Mouse (Mus musculus) bone marrow, adult 2 months (tissue): ENCODE measurements at regions not wholly inside any gene's neighbourhood (a gene's known extent, or its start where the extent isn't known, plus 50 kb on each side); places are given as distances from the start of the nearest gene placed in this dataset.

Experiments used
- H3K27ac ChIP-seq: fragments of 200-500 bp; 2 replicates; pipeline ENCODE4 v1.5.1; 2012; ENCODE audit warnings: low read depth, mild to moderate bottlenecking, control low read depth, inconsistent platforms, low read length; ENCODE audit not compliant: control insufficient read depth, poor library complexity, insufficient read depth
- H3K4me1 ChIP-seq: fragments of 200-500 bp; 2 replicates; pipeline ENCODE4 v1.6.1; 2011; ENCODE audit warnings: low read length; ENCODE audit not compliant: control insufficient read depth, insufficient read depth
- H3K4me3 ChIP-seq: fragments of 200-500 bp; replicated peaks from 2 replicates; pipeline ENCODE3; 2011; ENCODE audit warnings: mild to moderate bottlenecking, low read depth, low read length, control low read depth; ENCODE audit not compliant: control insufficient read depth
- CTCF ChIP-seq: fragments of 200-500 bp; IDR thresholded peaks from 2 replicates; pipeline ENCODE4 v1.5.1; 2011; ENCODE audit warnings: low read length, control low read depth; ENCODE audit not compliant: control insufficient read depth, insufficient read depth
- POLR2A ChIP-seq: fragments of 200-500 bp; IDR thresholded peaks from 2 replicates; pipeline ENCODE4 v1.6.1; 2011; ENCODE audit warnings: low read depth, mild to moderate bottlenecking, control low read depth, low read length, borderline replicate concordance; ENCODE audit not compliant: control insufficient read depth
- WGBS: fragments of 180-500 bp; shearing (Covaris S2); methylation state at CpG from one replicate; pipeline ENCODE4 v1.1.7; 2018; 5-methylcytosine and 5-hydroxymethylcytosine counted together

DNA sequence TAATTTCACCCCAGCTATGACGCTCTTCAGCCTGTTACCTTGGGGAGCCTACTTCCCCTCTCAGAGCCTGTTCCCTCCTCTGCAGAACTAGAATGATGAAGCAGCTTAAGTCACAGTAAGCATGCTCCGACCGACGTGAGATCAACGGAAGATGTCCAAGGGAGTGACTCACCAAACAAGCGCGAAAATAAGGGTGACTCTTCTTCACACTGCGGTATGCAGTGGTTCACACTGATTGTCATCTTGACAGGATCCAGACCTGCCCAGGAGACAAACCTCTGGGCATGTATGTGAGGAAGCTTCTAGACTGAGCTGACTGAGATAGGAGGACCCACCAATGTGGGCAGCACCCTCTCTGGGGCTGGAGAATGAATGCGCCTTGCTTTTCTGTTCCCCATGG is 116.3 kb upstream of the Tpm1 start:
- TF ChIP-seq CTCF = no peak
- no peak for TF ChIP-seq POLR2A
- Histone ChIP-seq H3K27ac (no peak overlapping the region), H3K4me3 (no peak overlapping the region), H3K4me1 (no peaks in the 10 kb centered on the region)
- WGBS = 82% methylated on average over 9 of the region's 9 CpGs

DNA sequence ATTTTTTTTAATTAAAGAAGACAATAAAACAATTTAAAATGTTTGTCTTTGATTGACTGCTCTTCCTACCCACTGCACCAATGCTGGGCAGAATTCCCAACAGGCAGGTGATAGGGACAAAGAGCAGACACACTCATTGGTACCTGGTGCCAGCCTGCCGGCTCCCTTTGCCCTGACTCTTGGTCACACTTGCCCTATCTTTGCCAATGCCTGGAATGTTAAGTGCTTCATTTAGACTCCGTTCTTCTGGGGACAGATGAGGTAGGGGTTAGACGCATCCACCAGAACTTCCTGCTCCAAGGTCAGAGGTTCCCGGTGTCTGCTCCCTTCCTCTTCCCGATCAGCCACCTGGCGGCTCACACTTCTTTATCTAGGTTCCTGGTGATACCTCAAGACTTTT is 114.5 kb upstream of the Tpm1 start:
- Histone ChIP-seq H3K4me3 (no peak overlapping the region), H3K27ac (no peak overlapping the region)

DNA sequence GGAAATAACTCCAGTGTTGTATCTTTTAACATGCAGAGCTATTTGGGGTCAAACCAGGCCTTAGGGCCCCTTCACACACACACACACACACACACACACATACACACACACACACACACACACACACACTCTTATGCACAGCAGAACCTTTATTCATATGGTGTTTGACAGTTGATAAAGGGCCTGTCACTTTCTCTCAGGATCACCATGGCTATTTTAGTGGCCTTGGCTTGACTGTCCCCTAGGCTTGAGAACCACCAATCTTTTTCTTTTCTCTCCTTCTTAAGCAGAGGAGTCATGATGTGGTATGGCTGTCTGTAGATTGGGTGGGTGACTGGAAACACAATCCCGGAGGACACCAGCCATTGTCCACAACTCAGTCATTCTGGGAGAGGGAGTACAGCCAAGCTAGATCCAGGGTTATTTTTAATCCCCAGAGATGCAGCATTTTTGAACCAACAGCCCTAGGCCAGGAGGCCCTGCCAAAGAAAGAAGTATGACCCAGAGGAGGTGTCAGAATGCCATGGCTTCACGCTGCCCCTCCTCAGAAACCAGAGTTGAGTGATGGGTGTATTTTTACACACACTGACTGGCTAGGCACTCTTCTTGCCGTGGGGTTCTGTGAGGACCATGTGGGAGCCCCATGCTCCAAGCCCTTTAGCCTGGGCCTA is 111.7 kb upstream of the Tpm1 start:
- no peak for TF ChIP-seq CTCF
- no peak for TF ChIP-seq POLR2A
- no peaks in the 10 kb centered on the region for H3K4me1 ChIP-seq
- 74% methylated on average over 3 of the region's 3 CpGs for WGBS
- no peak overlapping the region for H3K4me3 ChIP-seq
- no peak overlapping the region for H3K27ac ChIP-seq

More for the DNA sequence above, 114.5 kb upstream of the Tpm1 start:
- H3K4me1 ChIP-seq = no peaks in the 10 kb centered on the region
- WGBS = 79% methylated on average over 6 of the region's 6 CpGs
- TF ChIP-seq POLR2A (no peak), CTCF (no peak)

DNA sequence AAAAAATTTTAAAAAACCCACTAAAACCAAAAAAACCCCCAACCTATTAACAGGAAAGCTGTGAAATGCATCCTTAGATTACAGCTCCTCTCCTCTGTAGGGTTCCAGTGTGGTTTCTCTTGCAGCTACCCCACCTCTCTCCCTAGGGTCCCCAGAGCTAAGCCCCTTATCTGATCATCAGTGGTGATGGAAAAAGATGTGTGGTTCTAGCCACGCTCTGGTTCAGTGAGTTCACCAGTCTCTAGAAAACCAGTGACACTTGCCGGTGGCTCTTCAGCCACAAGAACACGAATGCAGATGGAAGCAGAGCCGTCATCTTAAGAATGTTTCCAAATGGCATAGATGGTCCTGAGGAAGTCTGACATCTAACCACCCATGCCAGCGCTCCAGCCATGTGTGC is 111.1 kb upstream of the Tpm1 start:
- WGBS = 67% methylated on average over 5 of the region's 5 CpGs
- Histone ChIP-seq H3K4me1 (no peaks in the 10 kb centered on the region), H3K4me3 (no peak overlapping the region), H3K27ac (no peak overlapping the region)
- TF ChIP-seq CTCF (no peak), POLR2A (no peak)

DNA sequence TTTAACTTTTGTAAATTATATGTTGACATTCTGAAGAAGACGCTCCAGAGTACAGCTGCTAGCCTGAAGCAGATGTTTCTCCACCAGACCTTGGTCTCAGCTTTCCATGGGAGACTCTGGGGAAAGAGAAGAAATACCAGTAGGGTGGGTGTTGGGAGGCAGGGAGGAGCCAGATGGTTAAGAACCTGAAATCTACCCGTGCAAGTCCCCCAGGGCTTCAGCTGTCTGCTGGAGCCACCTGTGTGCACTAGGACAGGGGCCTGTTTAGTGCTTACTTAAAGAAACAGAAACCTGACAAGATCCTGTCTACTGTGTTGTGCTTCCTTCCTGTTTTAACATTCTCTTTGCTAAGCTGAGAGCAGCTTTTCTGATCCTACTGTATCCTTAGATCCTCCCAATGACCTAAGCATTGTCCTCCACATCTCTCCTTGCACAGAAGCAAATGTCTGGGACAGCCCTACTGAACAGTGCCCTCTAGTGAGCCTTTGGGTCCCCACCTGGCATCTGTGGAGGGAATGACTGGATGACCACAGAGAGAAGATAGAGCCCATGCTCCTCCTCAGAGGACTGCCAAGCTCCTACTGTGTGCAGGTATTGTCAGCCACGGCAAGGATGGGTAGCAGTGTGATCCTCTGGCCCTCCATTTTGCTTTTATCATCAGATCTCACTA is 107.5 kb upstream of the Tpm1 start:
- WGBS = 49% methylated on average over 3 of the region's 3 CpGs
- no peak for TF ChIP-seq CTCF
- no peak for TF ChIP-seq POLR2A
- no peak overlapping the region for H3K4me3 ChIP-seq
- H3K4me1 ChIP-seq = no peaks in the 10 kb centered on the region
- no peak overlapping the region for H3K27ac ChIP-seq

DNA sequence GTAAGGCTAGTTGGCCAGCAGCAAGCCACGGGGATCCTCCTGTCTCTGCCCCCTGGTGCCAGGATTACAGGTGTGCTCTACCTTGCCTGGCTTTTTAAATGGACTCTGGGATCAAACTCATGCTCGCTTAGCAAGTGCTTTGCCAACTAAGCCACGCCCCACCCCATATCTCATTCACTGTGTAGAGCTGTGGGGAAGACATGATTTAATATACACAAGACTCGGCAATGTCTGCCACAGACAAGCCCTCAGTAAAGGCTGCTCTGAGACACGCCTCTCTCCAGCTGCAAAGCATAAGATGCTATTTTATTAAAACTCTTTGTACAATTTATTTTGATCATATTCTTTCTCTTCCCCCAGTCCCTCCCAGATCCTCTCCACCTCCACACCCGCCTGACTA is 104.9 kb upstream of the Tpm1 start:
- 59% methylated on average over 6 of the region's 6 CpGs for WGBS
- TF ChIP-seq POLR2A (no peak), CTCF (no peak)
- H3K4me1 ChIP-seq = no peaks in the 10 kb centered on the region

DNA sequence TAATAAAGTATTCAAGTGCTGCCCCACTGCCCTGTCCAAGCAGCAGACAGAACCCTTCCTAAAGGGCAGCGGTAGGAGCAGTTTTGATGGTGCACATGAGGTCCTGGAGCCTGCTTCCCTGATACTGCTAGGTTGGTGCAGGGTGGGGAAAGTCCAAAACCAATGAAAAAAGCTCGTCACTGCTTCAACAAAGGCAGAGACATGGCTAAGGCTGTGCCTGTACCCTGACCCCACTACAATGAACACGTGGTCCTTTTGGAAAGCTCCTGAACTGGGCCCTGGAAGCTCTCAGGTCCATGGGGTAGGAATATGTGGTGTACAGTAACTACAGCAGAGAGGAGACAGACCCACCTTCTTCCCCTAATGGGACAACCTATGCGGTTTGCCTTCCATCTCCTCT is 104.1 kb upstream of the Tpm1 start:
- 80% methylated on average over 4 of the region's 4 CpGs for WGBS
- no peak overlapping the region for H3K27ac ChIP-seq
- H3K4me3 ChIP-seq = no peak overlapping the region
- TF ChIP-seq CTCF = no peak
- no peak for TF ChIP-seq POLR2A
- H3K4me1 ChIP-seq = no peaks in the 10 kb centered on the region

More for the DNA sequence above, 104.9 kb upstream of the Tpm1 start:
- H3K27ac ChIP-seq = no peak overlapping the region
- H3K4me3 ChIP-seq = no peak overlapping the region

DNA sequence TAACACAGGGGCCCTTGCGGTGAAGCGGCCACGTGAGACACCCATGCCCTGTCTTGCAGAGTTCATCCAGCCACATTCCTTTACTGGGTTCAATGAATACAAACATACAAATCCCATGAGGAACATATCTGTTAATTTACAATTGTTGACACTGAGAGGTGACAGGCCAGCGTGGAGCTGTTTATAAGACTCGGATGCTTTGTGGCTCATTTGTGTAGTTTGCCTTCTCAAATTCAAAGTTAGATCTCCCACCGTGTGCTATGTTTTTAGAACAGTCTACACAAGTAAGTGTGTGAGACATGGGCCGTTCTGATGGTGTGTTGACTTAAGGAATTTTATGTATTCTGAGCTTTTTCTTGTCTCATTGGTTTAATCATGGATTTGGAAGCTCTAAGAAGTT is 98.5 kb upstream of the Tpm1 start:
- TF ChIP-seq CTCF (no peak), POLR2A (no peak)
- 85% methylated on average over 7 of the region's 7 CpGs for WGBS
- no peak overlapping the region for H3K4me3 ChIP-seq

DNA sequence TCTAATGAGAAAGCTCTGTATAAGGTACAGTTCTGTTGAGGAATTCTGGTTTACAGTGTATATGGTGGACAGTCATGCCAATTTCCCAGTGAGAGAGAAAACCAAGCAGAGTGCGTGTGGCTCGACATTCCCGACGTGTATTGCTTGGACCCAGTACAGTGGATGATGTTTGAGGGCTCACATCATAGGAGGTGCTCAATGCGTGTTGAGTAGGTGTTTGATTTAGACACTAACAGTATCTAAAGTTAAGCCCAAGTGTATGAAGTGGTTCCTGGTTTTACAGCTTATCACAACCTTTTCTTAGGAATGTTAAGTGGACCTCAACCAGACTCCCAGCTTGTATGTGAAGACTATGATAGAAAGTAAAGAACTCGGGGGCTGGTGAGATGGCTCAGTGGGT is 96.2 kb upstream of the Tpm1 start:
- TF ChIP-seq POLR2A = no peak
- no peak for TF ChIP-seq CTCF
- Histone ChIP-seq H3K4me3 (no peak overlapping the region), H3K4me1 (no peaks in the 10 kb centered on the region; the same call in 1 of the 2 replicates), H3K27ac (no peak overlapping the region)
- 81% methylated on average over 6 of the region's 6 CpGs for WGBS

More for the DNA sequence above, 98.5 kb upstream of the Tpm1 start:
- H3K27ac ChIP-seq = no peak overlapping the region
- no peaks in the 10 kb centered on the region for H3K4me1 ChIP-seq
